Mouse (Mus musculus) midbrain, embryonic 14.5 days (tissue): ENCODE measurements at regions not wholly inside any gene's neighbourhood (a gene's known extent, or its start where the extent isn't known, plus 50 kb on each side); places are given as distances from the start of the nearest gene placed in this dataset.
"Not testable (repeated sequence)": the region's sequence is repeated elsewhere in the genome, so short reads cannot be mapped to it uniquely, and the experiment has no call there.

Experiments used
- ATAC-seq: fragments of 200-750 bp; cut with Nextera tagmentation; 2 replicates; pipeline ENCODE4 v1.8.0; 2017; ENCODE audit warnings: moderate number of reproducible peaks, moderate library complexity; ENCODE audit not compliant: low FRiP score, low TSS enrichment
- DNase-seq: peaks from one replicate; pipeline ENCODE4 v3.0.0-alpha.2; 2015
- H3K27ac ChIP-seq: fragments of 300-500 bp; sonication (generic); replicated peaks from 2 replicates; pipeline ENCODE4 v1.5.1; 2014; ENCODE audit warnings: mild to moderate bottlenecking, low read depth, low read length, moderate library complexity
- H3K27me3 ChIP-seq: fragments of 300-500 bp; sonication (generic); 2 replicates; pipeline ENCODE4 v1.6.1; 2014; ENCODE audit warnings: low read length, control low read depth, mixed read lengths; ENCODE audit not compliant: control insufficient read depth, insufficient read depth
- H3K36me3 ChIP-seq: fragments of 300-500 bp; sonication (generic); 2 replicates; pipeline ENCODE4 v1.6.1; 2014; ENCODE audit warnings: low read length, control low read depth; ENCODE audit not compliant: control insufficient read depth, insufficient read depth
- H3K4me1 ChIP-seq: fragments of 300-500 bp; sonication (generic); 2 replicates; pipeline ENCODE4 v1.6.1; 2014; ENCODE audit warnings: mild to moderate bottlenecking, antibody characterized with exemption, low read length, control low read depth; ENCODE audit not compliant: control insufficient read depth, insufficient read depth
- H3K4me2 ChIP-seq: fragments of 300-500 bp; sonication (generic); 2 replicates; pipeline ENCODE4 v1.6.1; 2014; ENCODE audit warnings: mild to moderate bottlenecking, low read length, moderate library complexity
- H3K4me3 ChIP-seq: fragments of 300-500 bp; sonication (generic); replicated peaks from 2 replicates; pipeline ENCODE4 v1.5.1; 2014; ENCODE audit warnings: low read depth, low read length
- H3K9ac ChIP-seq: fragments of 300-500 bp; sonication (generic); replicated peaks from 2 replicates; pipeline ENCODE4 v1.6.1; 2014; ENCODE audit warnings: mild to moderate bottlenecking, low read length, moderate library complexity
- H3K9me3 ChIP-seq: fragments of 300-500 bp; sonication (generic); 2 replicates; pipeline ENCODE4 v1.6.1; 2016; ENCODE audit warnings: low read length, control low read depth, mixed read lengths; ENCODE audit not compliant: control insufficient read depth
- WGBS: fragments of 180-500 bp; shearing (Covaris S2); extraction: QIAGEN DNeasy Blood & Tissue Kit; methylation state at CpG from one replicate; pipeline ENCODE4 v1.1.7; 2014; 5-methylcytosine and 5-hydroxymethylcytosine counted together

- ATAC-seq (no peak), DNase-seq (no peak)
- no peak overlapping the region for H3K9ac ChIP-seq
- H3K36me3 ChIP-seq = no peaks in the 10 kb centered on the region
- no peaks in the 10 kb centered on the region for H3K9me3 ChIP-seq
- 80% methylated on average over 5 of the region's 5 CpGs for WGBS
- peaks cover 3% of the 10 kb centered on the region; the same call in 1 of the 2 replicates for H3K4me1 ChIP-seq
- H3K27me3 ChIP-seq = no peaks in the 10 kb centered on the region
- no peak overlapping the region for H3K4me3 ChIP-seq
- H3K4me2 ChIP-seq = no peak overlapping the region
- H3K27ac ChIP-seq = no peak overlapping the region
These were observed 80.5 kb upstream of the Med13l start for GRCm38 (mm10) chr5:118480000-118480399.

GRCm38 (mm10) chr5:118480965-118481793, 79.3 kb upstream of the Med13l start:
- Histone ChIP-seq H3K4me2 (no peak overlapping the region), H3K36me3 (no peaks in the 10 kb centered on the region), H3K9ac (no peak overlapping the region), H3K4me1 (peaks cover 3% of the 10 kb centered on the region; the same call in 1 of the 2 replicates), H3K27ac (no peak overlapping the region), H3K27me3 (no peaks in the 10 kb centered on the region), H3K4me3 (no peak overlapping the region), H3K9me3 (no peaks in the 10 kb centered on the region)
- DNase-seq = no peak
- 71% methylated on average over 9 of the region's 10 CpGs for whole genome bisulfite sequencing
- ATAC-seq = no peak

GRCm38 (mm10) chr5:118481794-118482049, 78.8 kb upstream of the Med13l start:
- ATAC-seq (no peak), DNase-seq (no peak)
- H3K9ac ChIP-seq = no peak overlapping the region
- no peaks in the 10 kb centered on the region for H3K9me3 ChIP-seq
- H3K4me3 ChIP-seq = no peak overlapping the region
- H3K27ac ChIP-seq = no peak overlapping the region
- no peaks in the 10 kb centered on the region for H3K27me3 ChIP-seq
- peaks cover 3% of the 10 kb centered on the region; the same call in 1 of the 2 replicates for H3K4me1 ChIP-seq
- H3K4me2 ChIP-seq = no peak overlapping the region
- no peaks in the 10 kb centered on the region for H3K36me3 ChIP-seq

- DNase-seq = no peak
- H3K4me1 ChIP-seq = peaks cover 3% of the 10 kb centered on the region; the same call in 1 of the 2 replicates
- H3K4me2 ChIP-seq = no peak overlapping the region
- H3K36me3 ChIP-seq = no peaks in the 10 kb centered on the region
- no peak overlapping the region for H3K9ac ChIP-seq
- no peaks in the 10 kb centered on the region for H3K27me3 ChIP-seq
- no peak overlapping the region for H3K27ac ChIP-seq
- no peaks in the 10 kb centered on the region for H3K9me3 ChIP-seq
- WGBS = 44% methylated on average over 7 of the region's 7 CpGs
- no peak overlapping the region for H3K4me3 ChIP-seq
- no peak for ATAC-seq
These were observed 77.9 kb upstream of the Med13l start for GRCm38 (mm10) chr5:118482598-118482997.

GRCm38 (mm10) chr5:118483001-118483400, 77.5 kb upstream of the Med13l start:
- Histone ChIP-seq H3K9ac (no peak overlapping the region), H3K9me3 (no peaks in the 10 kb centered on the region), H3K4me2 (no peak overlapping the region), H3K4me1 (peaks cover 1% of the 10 kb centered on the region; the same call in 1 of the 2 replicates), H3K27ac (no peak overlapping the region), H3K4me3 (no peak overlapping the region), H3K27me3 (no peaks in the 10 kb centered on the region), H3K36me3 (no peaks in the 10 kb centered on the region)
- 7% methylated on average over 7 of the region's 7 CpGs for WGBS
- no peak for DNase-seq
- ATAC-seq = no peak

- Histone ChIP-seq H3K4me2 (no peak overlapping the region), H3K27ac (no peak overlapping the region), H3K27me3 (no peaks in the 10 kb centered on the region), H3K4me1 (no peaks in the 10 kb centered on the region), H3K4me3 (no peak overlapping the region), H3K9me3 (no peaks in the 10 kb centered on the region), H3K9ac (no peak overlapping the region), H3K36me3 (no peaks in the 10 kb centered on the region)
- 4% methylated on average over 8 of the region's 8 CpGs for WGBS
- ATAC-seq = no peak
- no peak for DNase-seq
These were observed 76.9 kb upstream of the Med13l start for GRCm38 (mm10) chr5:118483532-118483931.

GRCm38 (mm10) chr5:118485191-118485590, 75.3 kb upstream of the Med13l start:
- Histone ChIP-seq H3K4me3 (no peak overlapping the region), H3K27ac (no peak overlapping the region), H3K9me3 (no peaks in the 10 kb centered on the region), H3K27me3 (no peaks in the 10 kb centered on the region), H3K9ac (no peak overlapping the region), H3K36me3 (no peaks in the 10 kb centered on the region), H3K4me2 (no peak overlapping the region), H3K4me1 (no peaks in the 10 kb centered on the region)
- DNase-seq (no peak), ATAC-seq (no peak)
- WGBS = 92% methylated on average over 8 of the region's 8 CpGs

- not testable (repeated sequence) for DNase-seq, ATAC-seq, H3K9me3 ChIP-seq, H3K9ac ChIP-seq, H3K27me3 ChIP-seq, H3K4me1 ChIP-seq, H3K4me3 ChIP-seq, H3K27ac ChIP-seq, H3K4me2 ChIP-seq, H3K36me3 ChIP-seq
- WGBS = 90% methylated on average over 2 of the region's 2 CpGs
These were observed 68.0 kb upstream of the Med13l start for GRCm38 (mm10) chr5:118492522-118492921.
